Mouse (Mus musculus) limb, embryonic 11.5 days (tissue): Measurements from ENCODE around the gene Agbl1. TPM values are rescaled to one million over a fixed set of nuclear protein-coding genes. Genes with fewer than 3 reads are reported as not detected.
"Not testable (repeated sequence)": the region's sequence is repeated elsewhere in the genome, so short reads cannot be mapped to it uniquely, and the experiment has no call there.

ENCODE experiments used
- ATAC-seq: fragments of 200-750 bp; cut with Nextera tagmentation; 2 replicates; pipeline ENCODE4 v1.8.0; 2017; ENCODE audit warnings: low read depth; ENCODE audit not compliant: insufficient number of reproducible peaks, low FRiP score, low TSS enrichment
- DNase-seq: peaks from one replicate; pipeline ENCODE4 v3.0.0-alpha.2; 2015; ENCODE audit warnings: low spot score
- H3K27ac ChIP-seq: fragments of 300-500 bp; sonication (generic); replicated peaks from 2 replicates; pipeline ENCODE4 v1.5.1; 2014; ENCODE audit warnings: low read depth, mild to moderate bottlenecking, low read length
- H3K27me3 ChIP-seq: fragments of 300-500 bp; sonication (generic); 2 replicates; pipeline ENCODE4 v1.6.1; 2014; ENCODE audit warnings: mild to moderate bottlenecking, low read length, mixed read lengths; ENCODE audit not compliant: control insufficient read depth, insufficient read depth
- H3K36me3 ChIP-seq: fragments of 300-500 bp; sonication (generic); 2 replicates; pipeline ENCODE4 v1.6.1; 2014; ENCODE audit warnings: mild to moderate bottlenecking, low read length, moderate library complexity, mixed read lengths; ENCODE audit not compliant: control insufficient read depth, insufficient read depth
- H3K4me1 ChIP-seq: fragments of 300-500 bp; sonication (generic); 2 replicates; pipeline ENCODE4 v1.6.1; 2014; ENCODE audit warnings: low read length, mixed read lengths; ENCODE audit not compliant: control insufficient read depth, insufficient read depth
- H3K4me2 ChIP-seq: fragments of 300-500 bp; sonication (generic); 2 replicates; pipeline ENCODE4 v1.6.1; 2014; ENCODE audit warnings: low read depth, mild to moderate bottlenecking, moderate library complexity; ENCODE audit not compliant: severe bottlenecking
- H3K4me3 ChIP-seq: fragments of 300-500 bp; sonication (generic); 2 replicates; pipeline ENCODE4 v1.5.1; 2014; ENCODE audit warnings: low read depth, low read length
- H3K9ac ChIP-seq: fragments of 300-500 bp; sonication (generic); 2 replicates; pipeline ENCODE4 v1.6.1; 2014; ENCODE audit warnings: mild to moderate bottlenecking, low read length
- H3K9me3 ChIP-seq: fragments of 300-500 bp; sonication (generic); 2 replicates; pipeline ENCODE4 v1.6.1; 2016; ENCODE audit warnings: low read length; ENCODE audit not compliant: control insufficient read depth
- WGBS: fragments of 180-500 bp; shearing (Covaris S2); extraction: QIAGEN DNeasy Blood & Tissue Kit; methylation state at CpG from one replicate; pipeline ENCODE4 v1.1.7; 2014; 5-methylcytosine and 5-hydroxymethylcytosine counted together
- polyA plus RNA-seq: library from polyadenylated mRNA; unstranded; fragments of >200 nt; fragmentation: Nextera tagmentation; extraction: Ambion mirVana; gene quantifications from 2 replicates; pipeline ENCODE4 v1.2.1, GENCODE M21; 2014

Gene Agbl1
- polyA plus RNA-seq, 1 experiment from 2014 or later: not detected

GRCm38 (mm10) chr7:76237497-76237896, 7.8 kb downstream of the Agbl1 start:
- no peaks in the 10 kb centered on the region for H3K36me3 ChIP-seq
- H3K4me2 ChIP-seq: no peak overlapping the region
- no peaks in the 10 kb centered on the region for H3K27me3 ChIP-seq
- no peak overlapping the region for H3K4me3 ChIP-seq
- ATAC-seq (no peak), DNase-seq (no peak)
- H3K4me1 ChIP-seq: no peaks in the 10 kb centered on the region
- 87% methylated on average over 4 of the region's 4 CpGs for WGBS
- no peak overlapping the region for H3K9ac ChIP-seq
- H3K9me3 ChIP-seq: no peaks in the 10 kb centered on the region
- no peak overlapping the region for H3K27ac ChIP-seq

GRCm38 (mm10) chr7:76244839-76245238, 15.2 kb downstream of the Agbl1 start:
- H3K9ac ChIP-seq, H3K27me3 ChIP-seq: not testable (repeated sequence)

GRCm38 (mm10) chr7:76275061-76275460, 45.4 kb downstream of the Agbl1 start:
- Histone ChIP-seq H3K9ac (no peak overlapping the region), H3K27me3 (no peaks in the 10 kb centered on the region), H3K36me3 (no peaks in the 10 kb centered on the region), H3K4me1 (no peaks in the 10 kb centered on the region), H3K27ac (no peak overlapping the region), H3K4me2 (no peak overlapping the region), H3K4me3 (no peak overlapping the region), H3K9me3 (no peaks in the 10 kb centered on the region)
- DNase-seq (no peak), ATAC-seq (no peak)

More at GRCm38 (mm10) chr7:76244839-76245238, 15.2 kb downstream of the Agbl1 start:
- not testable (repeated sequence) for H3K4me1 ChIP-seq, H3K9me3 ChIP-seq, H3K27ac ChIP-seq, H3K4me2 ChIP-seq, ATAC-seq, DNase-seq, H3K36me3 ChIP-seq, H3K4me3 ChIP-seq
- 97% methylated on average over 15 of the region's 18 CpGs for WGBS

- ATAC-seq (no peak), DNase-seq (no peak)
- H3K4me2 ChIP-seq: no peak overlapping the region
- H3K9me3 ChIP-seq: no peaks in the 10 kb centered on the region
- H3K9ac ChIP-seq: no peak overlapping the region
- no peaks in the 10 kb centered on the region for H3K36me3 ChIP-seq
- H3K4me1 ChIP-seq: no peaks in the 10 kb centered on the region
- H3K4me3 ChIP-seq: no peak overlapping the region
- H3K27me3 ChIP-seq: no peaks in the 10 kb centered on the region
- H3K27ac ChIP-seq: no peak overlapping the region
- 63% methylated on average over 2 of the region's 2 CpGs for WGBS
Observed at GRCm38 (mm10) chr7:76282831-76283230, 53.1 kb downstream of the Agbl1 start.

GRCm38 (mm10) chr7:76287531-76287930, 57.8 kb downstream of the Agbl1 start:
- Histone ChIP-seq H3K36me3 (no peaks in the 10 kb centered on the region), H3K9ac (no peak overlapping the region), H3K4me2 (no peak overlapping the region), H3K27ac (no peak overlapping the region), H3K9me3 (no peaks in the 10 kb centered on the region), H3K4me3 (no peak overlapping the region), H3K4me1 (no peaks in the 10 kb centered on the region), H3K27me3 (no peaks in the 10 kb centered on the region)
- 86% methylated on average over 3 of the region's 3 CpGs for WGBS
- ATAC-seq (no peak), DNase-seq (no peak)

GRCm38 (mm10) chr7:76321866-76322553, 92.3 kb downstream of the Agbl1 start:
- Histone ChIP-seq H3K9me3 (no peaks in the 10 kb centered on the region), H3K27ac (no peak overlapping the region), H3K36me3 (no peaks in the 10 kb centered on the region), H3K4me2 (no peak overlapping the region), H3K4me3 (no peak overlapping the region), H3K4me1 (no peaks in the 10 kb centered on the region), H3K9ac (no peak overlapping the region), H3K27me3 (no peaks in the 10 kb centered on the region)
- DNase-seq (no peak), ATAC-seq (no peak)
- WGBS: 82% methylated on average over 4 of the region's 4 CpGs

GRCm38 (mm10) chr7:76326091-76326490, 96.4 kb downstream of the Agbl1 start:
- H3K36me3 ChIP-seq: no peaks in the 10 kb centered on the region
- H3K27me3 ChIP-seq: no peaks in the 10 kb centered on the region
- H3K27ac ChIP-seq: no peak overlapping the region
- H3K4me3 ChIP-seq: no peak overlapping the region
- no peaks in the 10 kb centered on the region for H3K9me3 ChIP-seq
- no peak overlapping the region for H3K4me2 ChIP-seq
- no peak overlapping the region for H3K9ac ChIP-seq
- DNase-seq (no peak), ATAC-seq (no peak)
- WGBS: 90% methylated on average over 2 of the region's 2 CpGs
- no peaks in the 10 kb centered on the region for H3K4me1 ChIP-seq

- 92% methylated on average over 4 of the region's 4 CpGs for WGBS
- H3K4me2 ChIP-seq: no peak overlapping the region
Observed at GRCm38 (mm10) chr7:76339308-76339707, 109.6 kb downstream of the Agbl1 start.

GRCm38 (mm10) chr7:76341601-76342000, 111.9 kb downstream of the Agbl1 start:
- Histone ChIP-seq H3K4me1 (no peaks in the 10 kb centered on the region), H3K9ac (no peak overlapping the region), H3K27ac (no peak overlapping the region), H3K27me3 (no peaks in the 10 kb centered on the region), H3K4me3 (no peak overlapping the region), H3K9me3 (no peaks in the 10 kb centered on the region), H3K36me3 (no peaks in the 10 kb centered on the region), H3K4me2 (no peak overlapping the region)
- WGBS: 90% methylated on average over 1 of the region's 1 CpGs
- DNase-seq: no peak
- no peak for ATAC-seq

More at GRCm38 (mm10) chr7:76339308-76339707, 109.6 kb downstream of the Agbl1 start:
- no peaks in the 10 kb centered on the region for H3K4me1 ChIP-seq
- ATAC-seq (no peak), DNase-seq (no peak)
- no peak overlapping the region for H3K9ac ChIP-seq
- H3K27ac ChIP-seq: no peak overlapping the region
- no peaks in the 10 kb centered on the region for H3K36me3 ChIP-seq
- H3K4me3 ChIP-seq: no peak overlapping the region
- no peaks in the 10 kb centered on the region for H3K9me3 ChIP-seq
- H3K27me3 ChIP-seq: no peaks in the 10 kb centered on the region
